Mouse (Mus musculus) embryonic facial prominence, embryonic 11.5 days (tissue): ENCODE data around the gene Rubcnl. TPM values are rescaled to one million over a fixed set of nuclear protein-coding genes. Genes with fewer than 3 reads are reported as not detected.

Experiments
- ATAC-seq: fragments of 200-750 bp; cut with Nextera tagmentation; replicated peaks from 2 replicates; pipeline ENCODE4 v1.8.0; 2017; ENCODE audit warnings: low read depth; ENCODE audit not compliant: insufficient number of reproducible peaks, low FRiP score, low TSS enrichment
- DNase-seq: peaks from one replicate; pipeline ENCODE4 v3.0.0-alpha.2; 2015; ENCODE audit warnings: low spot score
- H3K27ac ChIP-seq: fragments of 300-500 bp; sonication (generic); replicated peaks from 2 replicates; pipeline ENCODE4 v1.5.1; 2014; ENCODE audit warnings: mild to moderate bottlenecking, low read depth, low read length, control low read depth
- H3K27me3 ChIP-seq: fragments of 300-500 bp; sonication (generic); 2 replicates; pipeline ENCODE4 v1.6.1; 2014; ENCODE audit warnings: mild to moderate bottlenecking, low read length, moderate library complexity, mixed read lengths; ENCODE audit not compliant: control insufficient read depth, insufficient read depth
- H3K36me3 ChIP-seq: fragments of 300-500 bp; sonication (generic); replicated peaks from 2 replicates; pipeline ENCODE4 v1.6.1; 2014; ENCODE audit warnings: low read depth, mild to moderate bottlenecking, low read length, moderate library complexity, mixed read lengths; ENCODE audit not compliant: control insufficient read depth, insufficient read depth
- H3K4me1 ChIP-seq: fragments of 300-500 bp; sonication (generic); 2 replicates; pipeline ENCODE4 v1.6.1; 2014; ENCODE audit warnings: low read length, mixed read lengths; ENCODE audit not compliant: control insufficient read depth, insufficient read depth
- H3K4me2 ChIP-seq: fragments of 300-500 bp; sonication (generic); 2 replicates; pipeline ENCODE4 v1.6.1; 2014; ENCODE audit warnings: low read depth, mild to moderate bottlenecking, control low read depth, low read length, moderate library complexity
- H3K4me3 ChIP-seq: fragments of 300-500 bp; sonication (generic); 2 replicates; pipeline ENCODE4 v1.5.1; 2014; ENCODE audit warnings: low read depth, low read length, control low read depth
- H3K9ac ChIP-seq: fragments of 300-500 bp; sonication (generic); replicated peaks from 2 replicates; pipeline ENCODE4 v1.6.1; 2014; ENCODE audit warnings: mild to moderate bottlenecking, control low read depth, low read length
- H3K9me3 ChIP-seq: fragments of 300-500 bp; sonication (generic); replicated peaks from 2 replicates; pipeline ENCODE4 v1.6.1; 2016; ENCODE audit warnings: mild to moderate bottlenecking, low read length, inconsistent platforms, mixed read lengths; ENCODE audit not compliant: control insufficient read depth
- WGBS: fragments of 180-500 bp; shearing (Covaris S2); extraction: QIAGEN DNeasy Blood & Tissue Kit; methylation state at CpG from one replicate; pipeline ENCODE4 v1.1.7; 2014; 5-methylcytosine and 5-hydroxymethylcytosine counted together
- polyA plus RNA-seq: library from polyadenylated mRNA; unstranded; fragments of >200 nt; fragmentation: Nextera tagmentation; extraction: Ambion mirVana; gene quantifications from 2 replicates; pipeline ENCODE4 v1.2.1, GENCODE M21; 2014

Gene Rubcnl
- polyA plus RNA-seq, 1 experiment from 2014 or later = 0.65 TPM

GRCm38 (mm10) chr14:75068430-75069112, 52.7 kb downstream of the Rubcnl start:
- no peaks in the 10 kb centered on the region for H3K27me3 ChIP-seq
- H3K4me3 ChIP-seq = no peak overlapping the region
- no peak overlapping the region for H3K9ac ChIP-seq
- no peak overlapping the region for H3K4me2 ChIP-seq
- H3K27ac ChIP-seq = no peak overlapping the region
- 86% methylated on average over 17 of the region's 19 CpGs for WGBS
- H3K4me1 ChIP-seq = no peaks in the 10 kb centered on the region
- ATAC-seq (no peak), DNase-seq (no peak)
- H3K9me3 ChIP-seq = no peaks in the 10 kb centered on the region
- H3K36me3 ChIP-seq = no peaks in the 10 kb centered on the region

DNA sequence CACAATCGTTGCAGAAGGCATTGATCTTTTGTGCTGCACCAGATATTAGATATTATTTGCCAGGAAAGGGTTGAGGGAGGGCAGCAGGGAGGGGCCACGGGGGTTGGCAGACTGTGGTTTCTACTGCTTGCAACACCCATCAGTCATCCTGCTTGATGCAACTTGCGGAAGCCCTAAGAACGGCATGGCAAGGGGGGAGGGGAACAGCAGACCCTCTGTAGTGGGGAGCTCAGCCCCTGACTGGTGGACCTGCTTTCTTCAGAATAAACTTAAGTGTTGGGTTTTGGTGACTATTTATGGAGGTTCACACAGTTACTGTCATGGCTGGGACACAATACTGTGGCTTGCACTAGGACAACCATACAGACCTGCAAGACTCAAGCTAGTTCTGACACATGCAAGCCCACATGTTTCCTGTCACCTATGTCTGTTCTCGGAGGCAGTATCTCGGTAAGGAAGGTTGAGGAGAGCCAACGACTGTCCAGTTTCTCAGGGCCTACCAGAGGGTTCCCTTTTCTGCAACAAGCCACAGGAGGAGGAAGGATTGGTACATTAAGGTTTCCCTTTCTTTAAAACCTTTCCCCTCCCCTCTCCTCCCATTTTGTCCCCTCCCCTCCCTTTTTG, 53.6 kb downstream of the Rubcnl start:
- no peak overlapping the region for H3K27ac ChIP-seq

GRCm38 (mm10) chr14:75071091-75071490, 55.3 kb downstream of the Rubcnl start:
- H3K4me1 ChIP-seq = no peaks in the 10 kb centered on the region
- 88% methylated on average over 15 of the region's 15 CpGs for WGBS
- ATAC-seq (no peak), DNase-seq (no peak)
- H3K4me2 ChIP-seq = no peak overlapping the region
- H3K9ac ChIP-seq = no peak overlapping the region
- no peaks in the 10 kb centered on the region for H3K9me3 ChIP-seq
- H3K27ac ChIP-seq = no peak overlapping the region
- H3K4me3 ChIP-seq = no peak overlapping the region
- H3K27me3 ChIP-seq = no peaks in the 10 kb centered on the region
- H3K36me3 ChIP-seq = no peaks in the 10 kb centered on the region

More for the DNA sequence above, 53.6 kb downstream of the Rubcnl start:
- Histone ChIP-seq H3K4me3 (no peak overlapping the region), H3K36me3 (no peaks in the 10 kb centered on the region), H3K27me3 (no peaks in the 10 kb centered on the region), H3K4me2 (no peak overlapping the region), H3K9me3 (no peaks in the 10 kb centered on the region), H3K9ac (no peak overlapping the region), H3K4me1 (no peaks in the 10 kb centered on the region)
- ATAC-seq = no peak
- WGBS = 81% methylated on average over 7 of the region's 7 CpGs
- no peak for DNase-seq

DNA sequence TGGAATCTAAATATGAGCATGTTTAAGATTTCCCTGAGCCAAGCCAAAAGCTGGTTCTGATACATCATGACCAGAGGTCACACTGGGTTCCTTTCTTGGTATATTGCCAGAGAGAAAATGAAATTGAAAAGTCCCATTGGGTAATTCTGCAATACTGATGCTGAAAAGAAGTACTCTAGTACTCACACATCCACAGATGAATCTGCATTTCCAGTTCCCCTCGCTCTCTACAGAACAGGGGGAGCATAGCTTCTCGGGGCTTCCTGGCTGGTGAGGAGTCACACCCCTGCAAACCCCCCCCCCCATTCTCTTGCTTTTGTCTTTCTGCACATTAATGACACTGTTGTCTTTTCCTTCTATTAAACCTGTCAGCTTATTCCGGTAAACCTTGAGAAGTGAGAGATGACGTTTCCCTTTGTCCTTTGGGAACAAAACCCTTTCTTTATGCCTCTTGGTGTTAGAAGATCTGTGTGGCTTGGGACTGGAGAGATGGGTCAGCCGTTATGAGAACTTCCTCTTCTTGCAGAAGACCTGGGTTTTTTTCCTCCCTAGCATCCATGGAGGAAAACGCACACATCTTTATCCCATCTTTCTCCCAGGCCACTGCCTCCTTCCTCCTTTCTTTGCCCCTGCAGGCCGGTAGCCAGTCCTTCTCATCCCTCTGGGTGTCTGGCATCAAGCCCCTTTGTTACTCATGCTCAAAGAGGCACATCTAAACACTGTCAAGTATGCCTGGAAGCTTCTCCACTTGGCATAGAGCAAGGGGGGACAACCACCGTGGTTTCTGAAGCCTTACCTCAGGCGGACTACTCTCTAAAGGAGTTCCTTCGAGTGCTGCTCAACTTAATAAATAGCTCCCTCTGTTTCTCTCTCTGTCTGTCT, 59.7 kb downstream of the Rubcnl start:
- Histone ChIP-seq H3K4me1 (no peaks in the 10 kb centered on the region), H3K9ac (no peak overlapping the region), H3K4me2 (no peak overlapping the region), H3K4me3 (no peak overlapping the region), H3K27me3 (no peaks in the 10 kb centered on the region), H3K9me3 (no peaks in the 10 kb centered on the region), H3K36me3 (no peaks in the 10 kb centered on the region), H3K27ac (no peak overlapping the region)
- DNase-seq (no peak), ATAC-seq (no peak)
- 76% methylated on average over 10 of the region's 10 CpGs for WGBS

DNA sequence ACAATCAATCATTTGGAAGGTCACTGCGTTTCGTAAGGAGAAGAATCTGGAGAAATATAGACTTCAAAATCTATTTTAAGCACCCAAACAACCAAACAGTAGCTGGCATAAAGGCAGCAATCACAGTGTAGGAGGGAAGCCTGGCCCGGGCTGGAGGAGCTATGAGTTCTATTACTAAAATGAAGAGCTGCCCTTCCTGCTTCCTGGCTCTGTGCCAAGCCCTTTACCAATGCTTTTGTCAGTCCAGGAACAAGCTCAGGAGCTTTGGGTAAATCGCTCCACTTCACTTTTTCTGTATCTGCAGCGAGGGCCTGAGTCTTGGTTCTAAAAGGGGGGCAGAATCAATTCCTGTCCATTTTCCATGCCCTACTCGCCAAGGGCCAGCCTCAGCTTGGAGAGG, 62.1 kb downstream of the Rubcnl start:
- ATAC-seq (no peak), DNase-seq (no peak)
- H3K4me1 ChIP-seq = no peaks in the 10 kb centered on the region
- no peak overlapping the region for H3K4me3 ChIP-seq
- no peaks in the 10 kb centered on the region for H3K36me3 ChIP-seq
- H3K4me2 ChIP-seq = no peak overlapping the region
- no peak overlapping the region for H3K27ac ChIP-seq
- no peaks in the 10 kb centered on the region for H3K27me3 ChIP-seq
- H3K9me3 ChIP-seq = no peaks in the 10 kb centered on the region
- no peak overlapping the region for H3K9ac ChIP-seq
- 78% methylated on average over 6 of the region's 6 CpGs for WGBS

Other genes with a start within 250 kb of the Rubcnl start
- 10.1 and 10.4 TPM in 2 replicates for gene Lrch1, start 68.2 kb upstream of the Rubcnl start, polyA plus RNA-seq
- gene Lrrc63, start 114.9 kb downstream of the Rubcnl start, polyA plus RNA-seq = 0.21 TPM in 1 of 2 replicates, not detected in the other
- gene Lcp1, start 115.1 kb downstream of the Rubcnl start, polyA plus RNA-seq = 27.5 and 30.5 TPM in 2 replicates
- not detected in 2 replicates for gene Cpb2, start 226.3 kb downstream of the Rubcnl start, polyA plus RNA-seq